In the genomic region with DNA sequence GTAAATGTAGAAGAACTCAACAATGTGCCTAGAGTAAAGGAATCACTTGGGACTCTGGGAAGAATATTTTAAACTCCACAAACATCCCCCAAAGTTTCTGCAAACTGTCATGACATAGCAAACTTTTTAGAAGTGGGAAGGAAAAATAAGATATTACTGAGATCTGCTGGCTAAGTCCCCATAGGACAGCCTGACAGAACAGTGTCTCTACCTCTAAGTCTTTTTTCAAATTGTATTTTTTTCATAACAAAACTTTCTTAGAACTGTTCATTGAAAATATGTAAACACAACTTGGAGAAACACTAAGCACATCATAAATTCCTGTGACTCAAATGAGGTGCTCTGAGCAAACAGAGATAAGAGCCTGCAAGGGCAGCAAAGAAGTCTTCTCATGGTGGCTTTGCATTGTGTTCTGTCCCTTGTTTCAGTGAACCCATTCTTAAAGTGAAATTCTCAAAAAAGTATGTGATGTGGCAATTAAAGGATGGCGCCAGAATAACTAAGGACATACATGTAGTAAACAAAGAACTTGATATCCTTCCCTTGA, we compare ENCODE assay signal across 30 mouse cellular contexts.
"Had no signal": no experiment of that assay in that cellular context is flagged by ENCODE, and none has a peak within 500 bp of the region (broad histone marks: within the 10 kb centered on the region; RNA-seq: fewer than 3 reads in every experiment).

No protein-coding gene starts in this region.

- DNase-seq: layer of hippocampus, postnatal 36 days; left cerebral cortex, postnatal 4 days; liver; liver, embryonic 13.5 days; liver, postnatal 0 days; lung, adult 18-20 months; lung, postnatal 10 days; lung, postnatal 14 days; lung, postnatal 4 days; midbrain, embryonic 14.5 days had no signal

- H3K27ac ChIP-seq: left cerebral cortex, adult 2 months; limb, embryonic 10.5 days; limb, embryonic 12.5 days; limb, embryonic 13.5 days; limb, embryonic 15.5 days; liver, embryonic 12.5 days; liver, embryonic 13.5 days; liver, embryonic 14.5 days; liver, embryonic 15.5 days; macrophage; midbrain, embryonic 10.5 days; midbrain, embryonic 12.5 days; midbrain, embryonic 13.5 days; midbrain, embryonic 15.5 days; neural tube, embryonic 12.5 days had no signal

- H3K4me2 ChIP-seq: limb, embryonic 12.5 days; limb, embryonic 13.5 days; limb, embryonic 15.5 days; liver, embryonic 11.5 days; liver, embryonic 12.5 days; liver, embryonic 13.5 days; liver, embryonic 15.5 days; midbrain, embryonic 11.5 days; midbrain, embryonic 12.5 days; midbrain, embryonic 13.5 days; midbrain, embryonic 15.5 days; neural tube, embryonic 12.5 days had no signal

- H3K36me3 ChIP-seq: limb, embryonic 10.5 days; limb, embryonic 12.5 days; limb, embryonic 13.5 days; limb, embryonic 15.5 days; liver, embryonic 12.5 days; liver, embryonic 13.5 days; liver, embryonic 15.5 days; midbrain, embryonic 10.5 days; midbrain, embryonic 12.5 days; midbrain, embryonic 13.5 days; midbrain, embryonic 15.5 days; neural tube, embryonic 12.5 days had no signal

- H3K9me3 ChIP-seq: limb, embryonic 10.5 days; limb, embryonic 12.5 days; limb, embryonic 13.5 days; limb, embryonic 15.5 days; liver, embryonic 12.5 days; liver, embryonic 13.5 days; liver, embryonic 15.5 days; megakaryocyte, embryonic 14.5 days; midbrain, embryonic 10.5 days; midbrain, embryonic 12.5 days; midbrain, embryonic 13.5 days; midbrain, embryonic 15.5 days; neural tube, embryonic 12.5 days had no signal

- H3K9ac ChIP-seq: limb, embryonic 12.5 days; limb, embryonic 13.5 days; limb, embryonic 15.5 days; liver, embryonic 12.5 days; liver, embryonic 13.5 days; liver, embryonic 14.5 days; liver, embryonic 15.5 days; liver, postnatal 0 days; midbrain, embryonic 12.5 days; midbrain, embryonic 13.5 days; midbrain, embryonic 15.5 days; neural tube, embryonic 12.5 days had no signal

- ATAC-seq: liver, embryonic 12.5 days; liver, postnatal 0 days; lung, postnatal 0 days; midbrain, embryonic 13.5 days; midbrain, embryonic 15.5 days; midbrain, embryonic 16.5 days had no signal

- H3K27me3 ChIP-seq: limb, embryonic 12.5 days; limb, embryonic 13.5 days; limb, embryonic 15.5 days; liver, embryonic 12.5 days; liver, embryonic 13.5 days; liver, embryonic 15.5 days; megakaryocyte, embryonic 14.5 days; midbrain, embryonic 12.5 days; midbrain, embryonic 13.5 days; midbrain, embryonic 15.5 days; neural tube, embryonic 12.5 days had no signal

- H3K4me1 ChIP-seq: limb, embryonic 15.5 days; liver, embryonic 12.5 days; liver, embryonic 13.5 days; liver, embryonic 15.5 days; megakaryocyte, embryonic 14.5 days; midbrain, embryonic 10.5 days; midbrain, embryonic 12.5 days; midbrain, embryonic 15.5 days; neural tube, embryonic 12.5 days had no signal

- H3K4me3 ChIP-seq: left cerebral cortex, adult 2 months; limb, embryonic 10.5 days; limb, embryonic 12.5 days; limb, embryonic 13.5 days; limb, embryonic 15.5 days; liver, embryonic 12.5 days; liver, embryonic 13.5 days; liver, embryonic 15.5 days; megakaryocyte, embryonic 14.5 days; midbrain, embryonic 10.5 days; midbrain, embryonic 12.5 days; midbrain, embryonic 13.5 days; midbrain, embryonic 15.5 days; myocyte; neural tube, embryonic 12.5 days had no signal
